Mouse (Mus musculus) lung, postnatal 0 days (tissue): ENCODE results near the gene Cdca8.

Experiments used
- CTCF ChIP-seq: IDR thresholded peaks from 2 replicates; pipeline ENCODE4 v1.5.1; 2016; ENCODE audit warnings: antibody characterized with exemption, mild to moderate bottlenecking
- EP300 ChIP-seq: IDR thresholded peaks from 2 replicates; pipeline ENCODE4 v1.6.1; 2016; ENCODE audit warnings: antibody characterized with exemption, mild to moderate bottlenecking, control low read depth

DNA sequence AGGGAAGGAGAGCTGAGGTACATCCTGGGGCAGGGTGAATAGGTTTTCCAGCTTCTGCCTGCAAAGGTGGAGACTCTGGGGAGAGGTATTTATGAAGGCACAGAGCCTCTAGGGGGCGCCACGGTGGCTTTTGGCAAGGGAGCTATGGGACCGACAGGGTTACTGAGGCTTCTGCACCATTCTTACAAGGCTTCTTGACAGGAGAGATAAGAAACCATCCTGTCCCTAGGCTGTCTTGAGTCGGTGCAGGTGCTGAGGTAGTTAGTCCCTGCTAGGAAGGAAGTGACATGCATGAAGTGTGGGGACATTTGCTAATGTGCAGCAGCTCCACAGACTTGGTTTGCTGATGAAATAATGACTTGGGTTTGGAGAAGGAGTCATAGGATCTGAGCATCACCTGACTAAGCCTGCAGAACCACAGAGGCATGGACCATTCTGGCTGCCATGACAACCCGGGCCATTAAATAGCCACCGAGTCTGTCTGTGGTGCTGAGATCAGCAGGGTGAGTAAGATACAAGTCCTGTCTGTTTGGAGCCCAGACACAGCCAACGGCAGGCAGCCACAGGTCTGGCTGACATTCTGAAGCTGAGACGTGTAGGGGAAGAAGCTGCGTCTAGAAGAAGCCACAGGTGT lies 44.9 kb upstream of the Cdca8 start:
- TF ChIP-seq CTCF: peak; percentile 50
- no peak for TF ChIP-seq EP300
